Mouse (Mus musculus) heart, postnatal 25 days (tissue): ENCODE measurements around the gene Tcf25. TPM values are rescaled to one million over a fixed set of nuclear protein-coding genes. Genes with fewer than 3 reads are reported as not detected.
"Not testable (repeated sequence)": the region's sequence is repeated elsewhere in the genome, so short reads cannot be mapped to it uniquely, and the experiment has no call there.

Source experiments
- DNase-seq: peaks from one replicate; pipeline ENCODE4 v3.0.0; 2022; ENCODE audit warnings: low spot score
- intact Hi-C: fragments of 180-260 bp; cut with DNase I; formaldehyde crosslinking; loops from one replicate; pipeline ENCODE4 v1.15.1; 2025
- total RNA-seq, 2 experiments: library from RNA; stranded (reverse); gene quantifications; 2 replicates each; pipeline ENCODE4 v1.2.3; 2021

Tcf25 gene
- total RNA-seq, 2 experiments from 2014 or later: 113 to 157 TPM

GRCm38 (mm10) chr8:123451747-123452146, 78.2 kb downstream of the Tcf25 start:
- intact Hi-C loops, DNase-seq: not testable (repeated sequence)

- intact Hi-C loops: no loop called here
These were observed 78.6 kb downstream of the Tcf25 start for GRCm38 (mm10) chr8:123452149-123452548.

GRCm38 (mm10) chr8:123453291-123453690, 79.7 kb downstream of the Tcf25 start:
- no peak for DNase-seq
- intact Hi-C loops: no loop called here

More at GRCm38 (mm10) chr8:123452149-123452548, 78.6 kb downstream of the Tcf25 start:
- DNase-seq: no peak

Other genes starting within 250 kb of the Tcf25 start
- gene Sult5a1, start 215.4 kb upstream of the Tcf25 start, total RNA-seq: 1 to 10 TPM in 1 of 2 experiments, under 1 TPM in 1; 0.56 to 1.1 TPM
- 10 to 100 TPM; 29.6 to 30.7 TPM for gene Dpep1, start 187.5 kb upstream of the Tcf25 start, total RNA-seq
- gene Chmp1a, start 161.0 kb upstream of the Tcf25 start, total RNA-seq: 10 to 100 TPM; 57.1 to 68.6 TPM
- gene Spata33, start 160.9 kb upstream of the Tcf25 start, total RNA-seq: 10 to 100 TPM; 30.2 to 30.6 TPM
- gene Cdk10, start 148.9 kb upstream of the Tcf25 start, total RNA-seq: 10 to 100 TPM; 22.7 to 24.3 TPM
- gene Spata2l, start 137.5 kb upstream of the Tcf25 start, total RNA-seq: 1 to 10 TPM; 5.9 to 6.8 TPM
- 10 to 100 TPM; 11.9 to 12.1 TPM for gene Zfp276, start 119.6 kb upstream of the Tcf25 start, total RNA-seq
- 10 to 100 TPM; 29.9 to 31.2 TPM for gene Vps9d1, start 119.4 kb upstream of the Tcf25 start, total RNA-seq
- gene Fanca, start 55.2 kb upstream of the Tcf25 start, total RNA-seq: 1 to 10 TPM; 1.7 to 3.0 TPM
- under 1 TPM; 0.10 to 0.20 TPM for gene Spire2, start 41.0 kb upstream of the Tcf25 start, total RNA-seq
- gene Mc1r, start 33.4 kb downstream of the Tcf25 start, total RNA-seq: not detected
- gene Tubb3, start 37.7 kb downstream of the Tcf25 start, total RNA-seq: under 1 TPM; 0.25 to 0.34 TPM
- 10 to 100 TPM; 56.9 to 59.6 TPM for gene Def8, start 49.8 kb downstream of the Tcf25 start, total RNA-seq
- gene Afg3l1, start 104.2 kb downstream of the Tcf25 start, total RNA-seq: 10 to 100 TPM; 58.0 to 58.2 TPM
- not detected for gene Dbndd1, start 141.7 kb downstream of the Tcf25 start, total RNA-seq
- gene Gas8, start 145.1 kb downstream of the Tcf25 start, total RNA-seq: 1 to 10 TPM; 4.6 TPM